Mouse (Mus musculus) forebrain, embryonic 10.5 days (tissue): ENCODE measurements around the gene Zbtb9. TPM values are rescaled to one million over a fixed set of nuclear protein-coding genes. Genes with fewer than 3 reads are reported as not detected.

Experiments used
- DNase-seq: peaks from one replicate; pipeline ENCODE4 v3.0.0-alpha.2; 2017; ENCODE audit warnings: low spot score; ENCODE audit errors: extremely low spot score
- H3K27ac ChIP-seq: fragments of 300-500 bp; sonication (generic); 2 replicates; pipeline ENCODE4 v1.5.1; 2016; ENCODE audit warnings: mild to moderate bottlenecking
- H3K27me3 ChIP-seq: fragments of 300-500 bp; sonication (generic); 2 replicates; pipeline ENCODE4 v1.6.1; 2016; ENCODE audit warnings: mild to moderate bottlenecking; ENCODE audit not compliant: poor library complexity, severe bottlenecking
- H3K36me3 ChIP-seq: fragments of 300-500 bp; sonication (generic); replicated peaks from 2 replicates; pipeline ENCODE4 v1.6.1; 2016; ENCODE audit warnings: mild to moderate bottlenecking, moderate library complexity
- H3K4me1 ChIP-seq: fragments of 300-500 bp; sonication (generic); 2 replicates; pipeline ENCODE4 v1.6.1; 2016
- H3K4me3 ChIP-seq: fragments of 300-500 bp; sonication (generic); 2 replicates; pipeline ENCODE4 v1.5.1; 2016; ENCODE audit warnings: mild to moderate bottlenecking, moderate library complexity
- H3K9me3 ChIP-seq: fragments of 300-500 bp; sonication (generic); 2 replicates; pipeline ENCODE4 v1.6.1; 2016; ENCODE audit warnings: mild to moderate bottlenecking, moderate library complexity
- WGBS: fragments of 180-500 bp; shearing (Covaris S2); methylation state at CpG from one replicate; pipeline ENCODE4 v1.1.7; 2016; 5-methylcytosine and 5-hydroxymethylcytosine counted together
- polyA plus RNA-seq: library from polyadenylated mRNA; unstranded; fragments of >200 nt; fragmentation: Nextera tagmentation; extraction: Ambion mirVana; gene quantifications from 2 replicates; pipeline ENCODE4 v1.2.1, GENCODE M21; 2016

Gene Zbtb9
- polyA plus RNA-seq, 1 experiment from 2014 or later: 17.5 TPM

DNA sequence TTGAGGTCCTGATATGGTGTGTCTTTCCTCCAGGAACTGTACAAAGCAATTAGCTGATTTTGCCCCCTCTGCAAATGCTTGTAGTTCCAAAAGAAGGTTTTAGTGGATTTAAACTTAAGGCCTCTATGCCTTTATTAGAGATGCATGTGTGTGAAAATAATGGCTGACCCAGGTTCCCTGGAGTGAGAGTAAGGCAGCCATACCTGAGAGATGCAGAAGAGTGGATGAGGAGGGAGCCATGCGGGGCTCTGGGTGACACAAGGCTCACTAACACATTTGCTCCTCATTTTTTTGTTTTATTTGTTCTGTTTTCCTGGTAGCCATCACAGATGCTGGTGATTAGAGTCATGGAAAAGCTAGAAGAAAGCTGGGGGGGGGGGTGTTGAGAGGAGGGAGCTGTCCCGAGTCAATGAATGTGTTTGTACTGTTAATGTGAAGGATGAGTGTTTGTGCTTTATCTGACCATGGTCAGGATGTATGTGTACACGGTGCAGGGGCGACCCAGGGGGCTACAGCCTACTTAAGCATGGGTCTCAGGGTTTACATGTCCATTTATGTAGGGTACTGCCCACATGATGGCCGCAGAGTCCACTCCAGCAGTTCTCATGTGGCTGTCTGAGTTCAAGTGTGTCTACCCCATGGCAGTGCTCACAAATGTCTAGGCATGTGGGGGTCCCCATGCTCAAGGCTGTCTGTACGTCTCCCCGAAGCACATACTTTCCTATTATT, 22.2 kb upstream of the Zbtb9 start:
- Histone ChIP-seq H3K27me3 (peaks cover 17% of the 10 kb centered on the region), H3K27ac (peak overlapping the region; percentile 88), H3K36me3 (peaks cover 23% of the 10 kb centered on the region), H3K4me1 (peaks cover 89% of the 10 kb centered on the region), H3K4me3 (peak overlapping the region; percentile 79), H3K9me3 (no peaks in the 10 kb centered on the region)
- DNase-seq: no peak
- WGBS: 45% methylated on average over 7 of the region's 7 CpGs

DNA sequence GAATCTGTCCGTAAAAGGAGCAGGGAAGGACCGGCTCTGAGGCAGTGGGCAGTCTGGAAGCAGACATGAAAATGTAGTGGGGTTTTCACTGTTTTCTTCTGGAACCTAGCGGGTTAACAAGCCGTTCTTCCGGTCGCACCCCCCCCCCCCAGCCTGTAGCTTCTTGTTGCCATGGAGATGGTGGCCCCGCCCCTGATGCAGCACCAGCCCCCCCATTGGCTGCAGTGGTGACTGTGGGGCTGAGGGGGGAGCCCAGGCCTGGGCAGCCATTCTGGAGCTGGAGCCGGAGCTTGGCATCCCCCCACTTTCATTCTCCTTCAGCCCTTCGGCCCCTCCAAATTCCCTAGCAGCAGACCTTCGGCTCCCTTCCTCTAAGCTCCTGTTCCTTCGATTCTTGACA, 21.6 kb upstream of the Zbtb9 start:
- Histone ChIP-seq H3K36me3 (peaks cover 30% of the 10 kb centered on the region), H3K27ac (peak overlapping the region; percentile 88), H3K4me3 (peak overlapping the region; percentile 79), H3K9me3 (no peaks in the 10 kb centered on the region), H3K4me1 (peaks cover 82% of the 10 kb centered on the region), H3K27me3 (peaks cover 17% of the 10 kb centered on the region)
- under 1% methylated on average over 11 of the region's 11 CpGs for WGBS
- peak; percentile 88 for DNase-seq

DNA sequence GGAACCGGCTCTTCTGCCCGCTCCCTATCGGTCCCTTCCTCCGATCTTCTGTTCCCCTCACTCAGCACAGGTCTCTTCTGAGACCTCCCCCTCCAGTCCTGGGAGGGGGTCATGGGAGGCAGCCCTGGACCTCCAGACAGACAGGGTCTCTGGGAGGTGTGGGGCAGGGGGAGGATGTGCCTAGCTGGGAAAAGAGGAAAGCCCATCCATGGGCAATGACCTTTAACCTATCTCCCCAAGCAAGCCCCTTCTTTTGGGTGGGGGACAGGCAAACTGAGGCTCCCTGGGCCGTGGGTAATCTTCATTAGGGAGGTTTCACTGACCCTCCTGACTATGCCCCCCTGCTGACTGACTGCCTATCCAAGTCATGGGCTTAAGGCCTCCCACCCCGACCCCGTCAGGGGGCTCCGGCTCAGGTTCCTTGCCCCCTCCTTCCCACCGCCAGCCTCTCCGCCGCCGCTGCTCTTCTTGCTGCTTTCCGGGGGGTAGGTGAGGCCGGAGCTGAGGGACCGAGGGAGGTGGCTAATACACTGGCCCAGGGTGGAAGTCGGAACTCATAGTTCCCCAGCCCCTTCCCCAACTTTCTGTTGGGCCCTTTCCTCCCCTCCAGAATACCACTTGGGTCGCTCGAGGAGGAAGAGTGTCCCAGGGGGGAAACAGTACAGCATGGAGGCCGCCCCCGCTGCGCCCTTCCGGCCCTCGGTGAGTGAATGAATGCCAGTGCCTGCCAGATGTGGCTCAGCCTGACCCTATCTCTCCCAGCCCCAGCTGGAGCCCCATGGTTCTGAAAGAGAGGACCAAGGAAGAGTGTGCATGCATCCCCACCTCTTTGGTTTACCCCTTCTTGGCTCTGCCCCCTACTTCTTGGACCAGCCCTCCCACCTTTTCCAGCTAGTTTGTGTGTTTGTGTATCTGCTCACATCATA, 20.8 kb upstream of the Zbtb9 start:
- no peak for DNase-seq
- peaks cover 74% of the 10 kb centered on the region for H3K4me1 ChIP-seq
- 2% methylated on average over 23 of the region's 23 CpGs for WGBS
- H3K27ac ChIP-seq: peak overlapping the region; percentile 88
- H3K4me3 ChIP-seq: peak overlapping the region; percentile 79
- H3K36me3 ChIP-seq: peaks cover 38% of the 10 kb centered on the region
- H3K27me3 ChIP-seq: peaks cover 17% of the 10 kb centered on the region
- H3K9me3 ChIP-seq: no peaks in the 10 kb centered on the region

DNA sequence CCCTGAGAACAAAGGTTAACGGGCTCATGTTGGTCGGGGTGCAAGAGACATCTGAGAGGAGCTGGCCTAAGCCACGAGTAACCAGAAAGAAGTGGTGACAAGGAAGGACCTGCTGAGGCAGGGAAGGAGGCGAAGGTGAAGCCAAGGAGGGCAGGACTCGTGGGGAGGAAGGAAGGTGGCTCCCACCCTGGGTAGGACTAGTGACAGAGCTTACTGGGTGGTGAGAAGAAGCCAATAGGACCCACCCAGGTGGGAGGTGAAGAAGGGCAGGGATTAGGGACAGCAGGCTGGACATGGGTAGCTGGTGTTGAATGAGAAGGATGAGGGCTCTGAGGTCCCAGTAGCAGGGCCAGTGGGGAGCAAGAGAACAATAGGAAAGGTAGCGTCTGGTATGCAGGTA, 19.8 kb upstream of the Zbtb9 start:
- Histone ChIP-seq H3K4me1 (peaks cover 66% of the 10 kb centered on the region), H3K27me3 (peaks cover 17% of the 10 kb centered on the region), H3K27ac (peak overlapping the region; percentile 88), H3K9me3 (no peaks in the 10 kb centered on the region), H3K4me3 (peak overlapping the region; percentile 79), H3K36me3 (peaks cover 48% of the 10 kb centered on the region)
- no peak for DNase-seq
- WGBS: 21% methylated on average over 6 of the region's 6 CpGs

DNA sequence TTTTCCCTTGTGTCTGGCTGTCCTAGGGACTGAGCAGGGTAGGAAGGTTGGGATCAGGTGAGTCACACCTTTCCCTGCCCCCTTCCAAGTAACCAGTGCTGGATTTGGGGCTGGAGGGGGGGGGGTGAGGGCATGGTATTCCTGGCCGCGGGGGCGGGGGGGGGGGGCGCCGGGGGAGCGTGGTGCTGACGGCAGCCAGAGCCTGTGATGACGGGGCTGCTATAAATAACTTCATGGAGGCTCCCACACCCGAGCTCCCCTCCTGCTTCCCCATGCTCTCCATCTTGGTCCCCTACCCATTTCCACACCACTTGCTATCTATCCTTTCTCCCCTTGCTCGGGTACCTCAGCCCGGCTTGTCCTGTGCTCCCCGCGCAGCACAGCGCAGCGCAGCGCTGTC, 19.2 kb upstream of the Zbtb9 start:
- H3K9me3 ChIP-seq: no peaks in the 10 kb centered on the region
- DNase-seq: no peak
- H3K27ac ChIP-seq: peak overlapping the region; percentile 88
- H3K36me3 ChIP-seq: peaks cover 53% of the 10 kb centered on the region
- peaks cover 17% of the 10 kb centered on the region for H3K27me3 ChIP-seq
- WGBS: 20% methylated on average over 13 of the region's 16 CpGs
- peaks cover 60% of the 10 kb centered on the region for H3K4me1 ChIP-seq
- peak overlapping the region; percentile 79 for H3K4me3 ChIP-seq

DNA sequence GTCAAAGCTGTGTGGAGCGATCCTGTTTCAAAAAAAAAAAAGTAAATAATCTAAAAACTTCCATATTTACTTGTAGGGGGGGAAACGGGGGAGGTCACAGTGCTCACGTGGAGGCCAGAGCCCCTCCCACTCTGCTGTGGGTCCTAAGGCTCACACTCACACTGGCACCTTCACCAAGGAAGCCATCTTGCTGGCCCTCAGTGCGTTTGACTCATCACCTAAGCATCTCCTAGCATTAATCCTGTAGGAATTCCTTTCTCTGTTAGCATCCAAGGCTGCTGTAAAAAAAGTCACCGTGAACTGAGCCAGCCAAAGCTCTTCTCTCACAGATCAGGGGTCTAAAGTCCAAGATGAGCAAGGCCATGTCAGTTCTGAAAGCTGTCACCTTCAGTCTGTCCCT, 16.7 kb upstream of the Zbtb9 start:
- WGBS: 90% methylated on average over 5 of the region's 5 CpGs
- H3K36me3 ChIP-seq: peaks cover 79% of the 10 kb centered on the region
- H3K9me3 ChIP-seq: no peaks in the 10 kb centered on the region
- DNase-seq: no peak
- no peak overlapping the region for H3K4me3 ChIP-seq
- H3K4me1 ChIP-seq: peaks cover 35% of the 10 kb centered on the region
- H3K27ac ChIP-seq: no peak overlapping the region
- peaks cover 17% of the 10 kb centered on the region for H3K27me3 ChIP-seq

DNA sequence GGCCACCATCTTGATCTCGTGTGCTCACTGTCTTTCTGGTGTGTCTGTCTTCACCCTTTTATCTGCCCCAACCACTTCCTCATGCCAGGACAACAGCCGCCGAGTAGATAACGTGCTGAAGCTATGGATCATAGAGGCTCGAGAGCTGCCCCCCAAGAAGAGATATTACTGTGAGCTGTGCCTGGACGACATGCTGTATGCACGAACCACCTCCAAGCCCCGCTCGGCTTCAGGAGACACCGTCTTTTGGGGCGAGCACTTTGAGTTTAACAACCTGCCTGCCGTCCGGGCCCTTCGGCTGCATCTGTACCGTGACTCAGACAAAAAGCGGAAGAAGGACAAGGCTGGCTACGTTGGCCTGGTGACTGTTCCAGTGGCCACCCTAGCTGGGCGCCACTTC, 16.1 kb upstream of the Zbtb9 start:
- no peak for DNase-seq
- Histone ChIP-seq H3K4me3 (no peak overlapping the region), H3K27me3 (peaks cover 17% of the 10 kb centered on the region), H3K4me1 (peaks cover 29% of the 10 kb centered on the region), H3K27ac (no peak overlapping the region), H3K36me3 (peaks cover 85% of the 10 kb centered on the region), H3K9me3 (no peaks in the 10 kb centered on the region)
- WGBS: 90% methylated on average over 18 of the region's 18 CpGs

DNA sequence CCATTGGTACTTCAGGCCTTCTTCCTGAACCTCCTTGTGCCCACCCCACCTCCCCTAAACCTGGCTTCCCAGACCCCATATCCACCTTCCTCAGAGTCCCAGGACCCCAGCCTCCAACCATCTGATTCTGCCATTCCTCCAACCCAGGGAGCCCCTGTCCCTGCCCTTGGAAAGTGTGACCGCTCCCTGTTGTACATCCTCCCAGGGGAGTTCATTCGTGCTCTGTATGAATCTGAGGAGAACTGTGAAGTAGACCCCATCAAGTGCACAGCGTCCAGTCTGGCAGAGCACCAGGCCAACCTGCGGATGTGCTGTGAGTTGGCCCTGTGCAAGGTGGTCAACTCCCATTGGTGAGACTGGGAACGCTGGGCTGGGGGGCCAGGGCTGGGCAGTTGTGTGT, 15.1 kb upstream of the Zbtb9 start:
- Histone ChIP-seq H3K36me3 (peaks cover 90% of the 10 kb centered on the region), H3K4me3 (no peak overlapping the region), H3K27ac (no peak overlapping the region), H3K9me3 (no peaks in the 10 kb centered on the region), H3K27me3 (peaks cover 9% of the 10 kb centered on the region), H3K4me1 (peaks cover 19% of the 10 kb centered on the region)
- DNase-seq: no peak
- 92% methylated on average over 5 of the region's 5 CpGs for WGBS

DNA sequence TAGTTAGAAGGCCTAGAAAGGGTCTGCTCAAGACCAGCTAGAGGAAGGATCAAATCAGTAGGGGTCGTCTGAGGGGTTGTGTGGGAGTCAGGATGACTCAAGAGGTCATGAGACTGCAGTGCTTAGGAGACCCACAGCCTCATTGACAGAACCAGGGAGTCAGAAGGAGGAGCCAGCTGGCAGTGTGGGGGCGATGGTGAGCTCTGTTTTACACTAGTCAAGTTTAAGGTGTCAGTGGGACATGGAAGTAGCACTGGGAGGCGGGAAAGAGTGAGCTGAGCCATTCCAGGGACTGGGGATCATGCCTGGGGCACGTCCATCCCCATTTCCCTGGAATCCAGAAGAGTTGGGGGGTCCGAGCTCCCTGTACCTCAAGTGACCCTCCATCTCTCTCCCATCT, 14.1 kb upstream of the Zbtb9 start:
- Histone ChIP-seq H3K4me1 (peaks cover 9% of the 10 kb centered on the region), H3K27me3 (no peaks in the 10 kb centered on the region), H3K27ac (no peak overlapping the region), H3K36me3 (peaks cover 94% of the 10 kb centered on the region), H3K4me3 (no peak overlapping the region), H3K9me3 (no peaks in the 10 kb centered on the region)
- DNase-seq: no peak
- WGBS: 74% methylated on average over 5 of the region's 5 CpGs

DNA sequence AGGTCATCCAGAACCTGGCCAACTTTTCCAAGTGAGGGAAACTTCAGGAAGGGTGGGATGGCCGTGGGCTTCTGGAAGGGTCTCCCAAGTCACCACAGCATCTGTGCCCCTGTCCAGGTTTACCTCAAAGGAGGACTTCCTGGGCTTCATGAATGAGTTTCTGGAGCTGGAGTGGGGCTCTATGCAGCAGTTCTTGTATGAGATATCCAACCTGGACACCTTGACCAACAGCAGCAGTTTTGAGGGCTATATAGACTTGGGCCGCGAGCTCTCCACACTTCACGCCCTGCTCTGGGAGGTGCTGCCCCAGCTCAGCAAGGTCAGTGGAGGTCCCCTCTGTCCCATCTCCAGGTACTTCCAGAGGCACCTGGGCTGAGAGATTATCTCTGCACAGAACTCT, 13.2 kb upstream of the Zbtb9 start:
- no peak for DNase-seq
- Histone ChIP-seq H3K27ac (no peak overlapping the region), H3K27me3 (no peaks in the 10 kb centered on the region), H3K36me3 (peaks cover 99% of the 10 kb centered on the region), H3K4me1 (peaks cover 1% of the 10 kb centered on the region; the same call in 1 of the 2 replicates), H3K4me3 (no peak overlapping the region), H3K9me3 (no peaks in the 10 kb centered on the region)
- 95% methylated on average over 4 of the region's 4 CpGs for WGBS

DNA sequence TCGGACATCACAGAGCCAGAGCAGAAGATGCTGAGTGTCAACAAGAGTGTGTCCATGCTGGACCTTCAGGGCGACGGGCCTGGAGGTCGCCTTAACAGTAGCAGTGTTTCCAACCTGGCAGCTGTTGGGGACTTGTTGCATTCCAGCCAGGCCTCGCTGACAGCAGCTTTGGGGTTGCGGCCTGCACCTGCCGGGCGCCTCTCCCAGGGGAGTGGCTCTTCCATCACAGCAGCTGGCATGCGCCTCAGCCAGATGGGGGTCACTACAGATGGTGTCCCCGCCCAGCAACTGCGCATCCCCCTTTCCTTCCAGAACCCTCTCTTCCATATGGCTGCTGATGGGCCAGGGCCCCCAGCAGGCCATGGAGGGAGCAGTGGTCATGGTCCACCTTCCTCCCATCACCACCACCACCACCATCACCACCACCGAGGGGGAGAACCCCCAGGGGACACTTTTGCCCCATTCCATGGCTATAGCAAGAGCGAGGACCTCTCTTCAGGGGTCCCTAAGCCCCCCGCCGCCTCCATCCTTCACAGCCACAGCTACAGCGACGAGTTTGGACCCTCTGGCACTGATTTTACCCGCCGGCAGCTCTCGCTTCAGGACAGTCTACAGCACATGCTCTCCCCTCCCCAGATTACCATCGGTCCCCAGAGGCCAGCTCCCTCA, 11.3 kb upstream of the Zbtb9 start:
- DNase-seq: no peak
- no peak overlapping the region for H3K27ac ChIP-seq
- 92% methylated on average over 21 of the region's 21 CpGs for WGBS

DNA sequence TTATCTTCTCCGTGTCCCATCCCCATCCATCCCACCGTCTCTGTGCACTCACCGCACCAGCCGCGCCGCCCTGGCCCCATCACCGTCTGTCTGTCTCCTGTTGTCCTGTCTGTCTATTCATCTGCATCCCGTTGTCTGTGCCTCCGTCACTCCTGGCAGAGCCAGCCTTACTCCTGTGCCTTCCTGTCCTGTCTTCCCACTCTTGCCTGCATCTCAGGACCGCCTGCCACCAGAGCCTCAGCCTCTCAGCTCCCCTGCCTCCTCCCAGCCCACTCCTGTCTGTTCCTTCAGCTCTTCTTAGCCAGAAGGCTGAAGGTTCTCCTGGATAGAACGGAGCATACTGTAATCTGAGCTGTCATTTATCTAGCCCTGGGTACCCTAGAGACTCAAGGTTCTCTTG, 6.0 kb upstream of the Zbtb9 start:
- H3K27me3 ChIP-seq: no peaks in the 10 kb centered on the region
- peaks cover 18% of the 10 kb centered on the region for H3K4me1 ChIP-seq
- no peak overlapping the region for H3K27ac ChIP-seq
- H3K36me3 ChIP-seq: peaks cover 91% of the 10 kb centered on the region
- no peak overlapping the region for H3K4me3 ChIP-seq
- 90% methylated on average over 11 of the region's 11 CpGs for WGBS
- no peak for DNase-seq
- no peaks in the 10 kb centered on the region for H3K9me3 ChIP-seq

More for the DNA sequence above, 11.3 kb upstream of the Zbtb9 start:
- peaks cover 99% of the 10 kb centered on the region for H3K36me3 ChIP-seq
- no peaks in the 10 kb centered on the region for H3K4me1 ChIP-seq
- no peaks in the 10 kb centered on the region for H3K9me3 ChIP-seq
- 0 out of 2 replicates have a peak overlapping the region, but pooled peaks have one; percentile 1 for H3K4me3 ChIP-seq
- no peaks in the 10 kb centered on the region for H3K27me3 ChIP-seq
